Mouse (Mus musculus): ENCODE results near the gene Elmo1.

Elmo1 gene

DNA sequence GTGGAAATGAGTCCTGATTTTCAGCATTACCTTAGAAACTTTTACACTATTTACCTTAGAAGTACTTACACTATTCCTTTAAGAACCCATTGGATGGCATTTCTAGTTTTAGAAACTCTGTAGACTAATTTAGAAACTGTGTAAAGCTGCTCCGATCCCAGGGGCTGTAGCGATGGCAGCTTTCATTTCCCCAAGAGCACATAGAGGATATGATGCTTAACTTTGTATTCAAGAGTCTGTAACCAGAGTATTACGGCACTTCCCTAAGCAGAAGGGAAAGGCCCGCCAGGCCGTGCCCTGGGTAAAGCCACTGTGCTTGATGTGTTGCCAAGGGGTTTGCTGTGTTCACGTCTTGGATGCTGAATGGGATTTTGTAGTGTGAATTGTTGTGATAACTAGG is 222.9 kb downstream of the Elmo1 start:
- DNase-seq (ENCODE audit: low spot score in 2 of 2), result no peak

DNA sequence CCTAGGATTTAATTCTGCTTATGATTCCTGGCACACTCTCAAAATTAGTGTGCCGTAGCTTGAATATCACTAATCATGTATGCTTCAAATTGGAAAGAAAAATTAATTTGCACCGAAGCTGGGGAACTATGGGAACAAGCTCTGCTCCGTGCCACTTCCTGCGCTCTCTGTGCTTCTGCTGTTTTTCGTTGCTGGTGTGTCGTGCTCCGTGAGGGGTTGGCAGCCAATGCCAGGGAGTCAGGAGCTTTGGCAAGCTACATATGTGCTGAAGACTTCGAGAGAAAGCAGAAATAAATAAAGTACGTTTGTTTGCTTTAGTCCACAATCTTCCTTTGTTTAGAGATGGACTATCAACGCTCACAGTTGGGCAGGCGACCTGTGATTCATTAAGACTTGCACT is 225.7 kb downstream of the Elmo1 start:
- DNase-seq (ENCODE audit: low spot score in 2 of 2), result no peak

DNA sequence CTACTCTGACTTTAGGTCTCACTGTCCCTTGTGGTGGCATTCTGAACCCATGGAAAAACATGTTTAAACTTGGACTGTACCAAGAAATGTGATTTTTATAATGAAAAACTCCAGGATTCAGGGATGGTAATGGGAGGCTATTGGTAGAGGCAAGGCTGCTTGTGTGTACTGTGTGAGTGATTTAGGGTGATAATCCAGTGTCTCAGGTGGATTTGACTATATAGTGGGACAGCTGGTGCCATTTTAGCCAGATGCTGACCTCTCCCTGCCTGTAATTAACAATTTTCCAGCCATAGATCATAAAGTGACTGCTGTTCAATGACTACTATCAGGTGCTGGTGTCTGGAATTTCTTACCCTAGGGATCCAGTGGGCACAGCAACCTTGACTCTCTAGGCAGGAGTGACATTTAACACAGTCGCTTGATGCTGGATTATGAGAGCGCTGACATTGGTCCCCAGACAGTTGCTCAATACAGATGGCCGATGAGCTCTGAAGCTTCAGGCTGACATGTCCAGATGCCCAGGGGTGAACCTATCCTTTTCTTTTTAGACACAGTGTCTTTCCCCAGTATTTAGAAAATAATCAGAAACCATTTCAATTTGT is 228.3 kb downstream of the Elmo1 start:
- no peak for DNase-seq (ENCODE audit: low spot score in 2 of 2)

DNA sequence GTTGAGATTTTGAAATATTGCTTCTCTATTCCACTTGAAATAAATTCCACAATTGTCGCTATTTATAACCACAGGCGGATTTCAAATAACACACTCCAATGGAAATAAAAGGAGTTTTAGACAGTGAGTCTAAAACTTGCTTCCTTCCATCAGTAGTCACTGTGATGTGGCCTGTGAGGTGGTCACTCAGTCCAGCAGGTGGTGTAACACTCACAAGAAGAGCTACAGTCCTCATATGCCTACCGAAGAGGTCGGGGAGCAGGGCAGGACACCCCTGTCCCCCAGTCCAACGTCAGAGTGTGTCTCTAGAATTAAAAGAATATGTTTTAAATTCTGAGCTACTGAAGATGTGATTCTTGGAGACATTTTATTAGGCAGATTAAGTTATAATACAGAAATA is 229.8 kb downstream of the Elmo1 start:
- DNase-seq (ENCODE audit: low spot score in 2 of 2), result no peak

DNA sequence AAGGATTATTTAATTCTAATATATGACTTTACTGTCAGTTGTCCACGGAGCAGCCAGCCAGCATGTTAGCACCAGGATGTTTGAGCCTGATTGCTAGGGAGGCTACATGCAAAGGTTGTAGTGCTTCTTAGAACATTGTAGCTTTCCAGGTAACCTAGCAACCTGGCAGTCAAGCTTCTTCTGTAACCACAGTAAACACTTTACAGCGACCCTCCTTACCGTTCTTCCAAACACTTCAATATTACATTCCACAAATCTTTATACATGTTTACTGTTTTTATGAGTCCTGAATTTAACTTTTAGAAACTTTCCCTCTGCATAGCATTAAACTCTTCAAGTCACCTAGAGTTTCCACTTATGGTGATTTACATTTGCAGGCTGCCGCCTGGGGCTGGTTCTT is 233.1 kb downstream of the Elmo1 start:
- no peak for DNase-seq (ENCODE audit: low spot score in 2 of 2)

DNA sequence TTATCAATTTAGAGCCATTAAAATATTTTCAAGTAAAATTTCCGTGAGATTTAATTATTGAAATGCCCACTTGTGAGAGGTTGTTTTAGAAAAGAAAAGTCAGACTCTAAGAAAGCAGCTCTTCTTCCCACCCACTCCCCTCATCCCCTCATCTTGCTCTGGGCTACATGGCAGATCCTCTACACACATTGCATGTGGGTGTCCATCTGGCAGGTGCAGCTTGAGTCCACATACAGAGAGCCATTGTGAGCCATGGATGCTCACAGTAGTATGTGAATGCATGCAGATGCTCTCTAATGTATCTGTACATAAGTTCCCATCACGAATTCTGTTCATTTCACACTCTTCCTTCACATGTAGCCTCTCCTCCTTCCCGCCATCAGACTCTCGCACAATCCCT is 236.7 kb downstream of the Elmo1 start:
- no peak for DNase-seq (ENCODE audit: low spot score in 2 of 2)

DNA sequence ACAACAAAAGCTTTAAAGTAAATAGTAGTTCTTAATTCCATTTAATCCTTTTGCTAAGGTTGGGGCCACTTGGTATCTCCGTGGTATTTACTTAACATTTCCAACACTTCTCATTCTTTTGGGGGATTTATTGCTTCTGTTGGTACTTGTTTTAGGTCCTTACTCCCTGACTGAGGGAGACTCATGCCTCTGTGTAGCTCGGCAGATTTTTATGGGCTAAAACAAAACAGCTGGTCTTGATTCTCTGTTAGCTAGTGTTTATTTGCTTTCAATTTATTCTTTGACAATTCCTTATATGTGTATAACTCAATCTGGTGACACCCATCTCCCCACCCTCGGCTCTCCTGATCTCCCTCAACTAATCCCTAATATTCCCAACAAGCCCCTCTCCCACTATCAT is 237.6 kb downstream of the Elmo1 start:
- DNase-seq (ENCODE audit: low spot score in 2 of 2), result no peak

DNA sequence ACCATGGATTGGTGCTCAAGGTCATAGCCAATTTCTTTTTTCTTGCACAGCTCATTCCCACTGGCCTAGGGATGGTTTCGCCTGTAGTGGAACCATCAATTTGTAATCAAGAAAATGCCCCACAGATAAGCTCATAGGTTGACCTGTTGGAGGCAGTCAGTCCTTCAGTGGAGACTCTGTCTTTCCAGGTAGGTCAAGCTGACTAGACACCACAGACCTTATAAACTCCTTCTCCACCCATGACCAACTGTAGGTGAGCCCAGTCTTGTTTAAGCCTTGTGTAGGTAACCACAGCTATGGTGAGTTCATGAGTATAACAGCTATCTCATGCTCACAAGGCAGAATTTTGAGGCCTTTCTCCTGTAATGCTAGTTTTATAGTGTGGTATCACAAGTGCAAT is 238.3 kb downstream of the Elmo1 start:
- no peak for DNase-seq (ENCODE audit: low spot score in 2 of 2)

DNA sequence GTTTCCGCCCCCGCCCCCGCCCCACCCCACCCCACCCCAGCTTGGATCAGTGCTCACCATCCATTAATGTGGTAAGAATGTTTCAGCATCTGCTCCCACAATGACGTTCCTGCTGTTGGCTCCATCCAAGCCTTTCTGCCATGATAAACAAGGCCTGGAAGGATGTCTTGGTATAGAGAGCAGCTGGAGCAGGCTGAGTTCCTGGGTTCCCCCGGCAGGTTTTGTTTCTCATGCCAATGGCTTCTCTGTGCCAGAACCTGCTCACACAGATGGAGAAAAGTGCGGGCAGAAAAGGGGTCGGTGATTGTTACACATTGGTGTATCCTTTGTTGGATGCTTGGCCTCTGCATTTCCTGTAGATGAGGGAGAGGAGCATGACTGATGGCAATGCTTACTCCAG is 240.6 kb downstream of the Elmo1 start:
- DNase-seq (ENCODE audit: low spot score in 2 of 2), result no peak

DNA sequence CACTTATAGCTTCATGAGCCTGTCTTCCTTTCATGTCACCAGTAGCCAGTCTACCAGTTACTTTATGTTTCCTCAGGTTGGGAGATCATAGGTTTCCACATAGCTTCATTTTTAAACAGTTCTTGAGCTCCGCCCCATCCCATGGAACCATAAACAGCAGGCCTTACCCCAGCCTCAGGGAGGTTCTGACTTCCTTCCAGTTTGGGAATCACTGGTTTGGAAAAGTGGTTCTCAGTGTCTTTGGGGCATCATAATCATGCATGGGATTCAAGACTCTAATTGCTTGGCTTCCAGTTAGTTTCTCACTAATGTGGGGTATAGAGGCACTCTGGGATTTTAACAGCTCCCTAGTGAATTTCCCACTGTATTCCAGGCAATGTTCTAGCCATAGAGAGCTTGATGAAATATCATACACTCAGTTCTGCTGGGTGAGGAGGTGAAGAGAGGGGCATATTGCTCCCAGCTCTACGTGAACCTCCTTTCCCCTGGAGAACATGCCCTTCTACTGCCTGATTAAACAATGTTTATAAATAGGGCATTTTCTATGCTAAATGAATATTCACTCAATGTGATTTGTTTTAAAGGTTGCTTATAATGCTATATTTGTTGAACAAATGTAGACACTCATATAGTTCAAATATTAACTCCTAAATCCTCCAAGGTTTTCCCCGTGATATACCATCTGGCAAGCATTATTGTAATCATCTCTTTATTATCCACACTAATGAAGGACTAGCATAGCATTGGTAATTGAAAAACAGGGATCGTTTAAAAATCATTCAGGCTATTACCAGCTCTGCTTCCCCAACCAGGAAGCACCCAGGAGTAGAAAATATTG is 244.9 kb downstream of the Elmo1 start:
- no peak for DNase-seq (ENCODE audit: low spot score in 2 of 2)

DNA sequence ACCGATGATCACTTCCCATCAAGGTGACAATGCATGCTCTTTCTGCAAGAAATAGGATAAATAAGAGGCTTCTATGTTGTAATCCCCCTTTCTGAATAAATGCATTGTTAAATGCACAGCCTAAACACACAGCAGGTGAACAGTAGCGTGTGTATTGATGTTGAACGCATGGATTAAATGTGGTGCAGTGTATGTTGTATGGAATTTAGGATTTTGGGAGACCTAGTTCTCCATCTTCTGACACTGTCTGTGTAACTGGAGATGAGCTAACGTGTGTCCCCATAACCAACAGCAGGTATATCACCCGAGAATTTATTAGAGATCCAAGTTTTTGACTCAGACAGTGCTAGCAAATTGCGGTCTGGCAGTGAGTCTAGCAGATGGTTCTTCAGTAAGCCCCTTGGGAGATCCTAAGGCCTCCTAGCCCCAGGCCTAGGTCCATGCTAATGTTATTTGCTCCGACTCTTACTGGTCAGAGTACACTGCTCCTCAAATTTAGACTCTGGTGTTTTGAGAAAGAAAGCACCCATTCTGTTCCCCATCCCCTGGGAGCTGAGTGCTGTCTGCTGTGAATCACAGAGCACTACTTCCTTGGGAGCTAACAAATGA is 245.6 kb downstream of the Elmo1 start:
- no peak for DNase-seq (ENCODE audit: low spot score in 2 of 2)

DNA sequence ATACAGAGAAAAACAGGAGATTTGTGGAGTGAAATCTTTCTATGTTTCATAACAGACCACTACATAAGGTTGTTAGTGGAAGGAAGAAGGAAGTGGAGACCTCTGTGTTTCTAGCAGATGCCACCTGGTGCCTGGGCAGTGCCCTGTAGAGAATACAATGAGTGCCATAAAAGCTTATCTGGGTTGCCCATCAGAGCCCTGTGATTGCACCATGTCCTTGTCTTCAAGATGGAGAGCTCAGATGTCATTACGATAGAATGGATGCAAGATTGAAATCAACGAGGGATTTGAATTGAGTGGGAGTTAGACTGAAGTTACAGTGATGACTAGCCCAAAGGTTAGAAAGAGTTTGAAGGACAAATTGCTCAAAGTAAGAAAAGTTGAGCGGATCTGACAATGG is 252.5 kb downstream of the Elmo1 start:
- DNase-seq (ENCODE audit: low spot score in 2 of 2), result no peak

DNA sequence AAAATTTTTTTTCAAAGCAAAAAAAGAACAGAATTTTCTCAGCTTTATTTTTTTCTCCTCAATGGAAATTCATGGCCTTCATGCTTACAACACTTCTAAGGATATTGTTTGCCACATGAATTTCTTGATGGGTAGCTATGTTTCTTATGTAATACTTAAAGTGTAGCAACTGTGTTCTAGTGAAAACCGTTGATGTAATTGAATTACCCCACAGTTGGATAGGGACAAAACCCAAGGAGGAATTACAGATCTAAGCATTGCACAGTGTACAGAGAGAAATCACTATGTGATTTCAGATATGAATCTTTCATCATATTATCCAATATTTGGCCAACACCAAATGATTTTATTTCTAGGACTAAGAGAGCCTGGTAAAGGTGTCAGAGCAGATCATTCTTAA is 259.4 kb downstream of the Elmo1 start:
- DNase-seq (ENCODE audit: low spot score in 2 of 2), result no peak

DNA sequence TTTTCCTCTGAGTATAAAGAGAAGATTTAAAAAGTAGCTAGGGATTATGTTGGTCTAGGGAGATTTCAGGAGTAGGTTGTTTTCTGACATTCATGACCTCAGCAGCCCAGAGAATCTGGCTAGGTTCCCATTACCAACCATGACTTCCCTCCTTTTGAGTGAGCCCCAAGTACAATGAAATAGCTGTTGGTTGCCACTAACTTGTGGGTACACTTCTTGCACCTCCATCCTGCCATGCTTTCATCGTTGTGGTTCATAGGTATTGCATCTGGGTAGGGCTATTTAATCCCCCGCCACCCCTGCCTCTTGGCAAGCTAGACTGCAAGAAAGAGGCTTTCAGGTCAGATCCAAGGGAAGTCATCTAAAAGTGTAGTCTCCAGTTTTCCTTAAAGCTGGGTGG is 262.2 kb downstream of the Elmo1 start:
- DNase-seq (ENCODE audit: low spot score in 2 of 2), result no peak

DNA sequence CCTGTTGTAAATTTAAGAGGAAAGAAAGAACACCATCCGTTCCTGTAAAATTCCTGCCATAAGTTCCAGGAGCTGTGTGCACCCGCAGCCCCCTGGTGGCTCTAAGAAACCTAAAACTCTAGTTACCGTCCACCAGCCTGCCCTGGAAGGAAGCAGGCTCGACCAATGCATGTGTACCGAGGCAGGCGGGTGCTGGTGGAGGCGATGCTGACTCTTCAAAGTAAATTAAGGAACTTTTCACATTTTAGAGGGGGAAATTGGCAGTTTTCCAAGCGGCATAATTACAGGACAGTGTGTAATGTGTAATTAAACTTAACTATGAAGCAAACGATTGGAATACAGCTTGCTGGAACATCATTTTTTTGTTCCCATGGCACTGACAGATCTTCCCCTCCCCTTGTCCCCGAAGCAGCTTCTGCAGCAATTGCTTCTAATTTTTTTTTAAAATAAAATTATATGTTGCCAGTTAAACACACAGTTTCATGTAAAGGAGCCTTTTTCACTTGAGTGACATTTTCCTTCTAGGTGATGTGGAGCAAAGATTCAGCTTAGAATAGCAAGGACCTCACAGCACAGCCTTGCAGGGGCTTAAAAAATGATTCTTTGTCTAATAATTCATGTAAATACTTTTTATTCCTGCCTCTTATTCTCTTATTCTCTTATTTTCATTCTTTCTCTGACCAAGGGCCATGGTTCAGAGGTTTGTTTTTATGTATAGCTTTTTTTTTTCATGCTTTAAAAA is 263.6 kb downstream of the Elmo1 start:
- DNase-seq (ENCODE audit: low spot score in 2 of 2), result peak; percentile 21

DNA sequence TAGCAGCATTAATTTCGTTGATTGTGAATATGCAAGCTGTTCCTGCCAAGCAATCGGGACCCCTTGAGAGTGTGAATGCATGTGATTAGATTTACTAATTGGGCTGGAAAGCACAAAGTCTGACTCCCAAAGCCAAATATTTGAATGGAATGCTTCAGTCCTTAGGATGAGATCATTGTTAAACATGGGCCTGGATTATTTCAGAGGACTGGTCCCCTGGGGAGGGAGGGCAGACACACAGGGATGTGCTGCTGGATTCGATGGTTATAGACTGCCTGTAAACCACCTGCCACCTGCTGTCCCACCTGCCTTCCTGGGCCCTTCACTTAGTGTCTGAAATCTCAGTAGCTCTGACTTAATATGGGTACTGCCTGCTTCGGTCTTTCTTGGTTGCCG is 264.2 kb downstream of the Elmo1 start:
- no peak for DNase-seq (ENCODE audit: low spot score in 2 of 2)

DNA sequence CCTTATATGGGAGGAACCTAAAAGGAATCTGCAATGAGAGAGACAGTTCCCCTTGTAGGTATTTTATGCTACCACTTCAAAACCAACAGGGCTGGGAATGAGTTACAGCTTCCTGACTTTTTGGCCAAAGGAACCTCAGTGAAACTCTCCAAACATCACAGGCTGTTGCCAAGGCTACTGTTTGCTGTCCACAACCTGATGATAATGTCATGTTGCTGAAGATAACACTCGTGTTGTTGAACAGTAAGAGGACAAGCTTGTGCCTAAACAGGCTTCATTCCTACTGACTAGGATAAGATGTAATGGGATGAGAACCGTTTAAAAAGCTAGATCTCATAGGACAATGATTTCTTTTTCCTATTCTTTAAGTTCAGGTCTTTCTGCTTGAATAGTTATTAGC is 272.1 kb downstream of the Elmo1 start:
- DNase-seq (ENCODE audit: low spot score in 2 of 2), result no peak

DNA sequence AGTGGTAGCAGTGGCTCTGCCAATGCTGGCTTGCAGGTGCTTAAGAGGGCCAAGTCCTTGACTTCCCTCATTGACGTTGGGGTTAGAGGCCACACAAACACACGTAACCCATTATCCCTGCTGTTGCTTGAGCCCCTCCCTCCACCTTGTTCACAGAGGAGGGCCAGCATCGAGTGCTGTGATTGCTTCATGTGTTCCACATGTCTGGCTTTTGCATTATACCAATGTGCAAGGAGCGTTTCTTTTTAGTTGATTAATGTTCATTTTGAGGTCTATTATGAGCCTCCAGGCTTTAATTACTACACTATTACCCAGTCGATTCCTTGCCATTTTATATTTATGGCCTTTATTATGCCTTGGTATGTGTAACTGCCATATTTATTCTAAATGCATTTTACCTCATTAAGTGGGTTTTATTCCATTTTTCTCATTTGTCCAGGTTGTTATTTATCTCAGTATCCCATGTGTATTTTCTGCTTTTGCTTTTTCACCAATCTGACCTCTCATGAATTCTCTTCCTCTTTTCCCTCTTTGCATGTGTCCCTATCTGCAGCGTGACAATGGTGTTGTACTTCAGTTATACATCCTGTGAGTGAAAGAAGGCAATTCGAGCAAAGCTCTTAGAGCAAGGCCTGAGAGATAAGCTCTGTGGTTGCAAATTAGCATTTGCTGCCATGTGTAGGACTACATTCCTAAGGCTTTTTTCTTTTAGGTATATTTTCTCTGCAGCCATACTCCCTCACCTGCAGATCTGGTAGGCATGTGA is 275.6 kb downstream of the Elmo1 start:
- DNase-seq (ENCODE audit: low spot score in 2 of 2), result no peak

DNA sequence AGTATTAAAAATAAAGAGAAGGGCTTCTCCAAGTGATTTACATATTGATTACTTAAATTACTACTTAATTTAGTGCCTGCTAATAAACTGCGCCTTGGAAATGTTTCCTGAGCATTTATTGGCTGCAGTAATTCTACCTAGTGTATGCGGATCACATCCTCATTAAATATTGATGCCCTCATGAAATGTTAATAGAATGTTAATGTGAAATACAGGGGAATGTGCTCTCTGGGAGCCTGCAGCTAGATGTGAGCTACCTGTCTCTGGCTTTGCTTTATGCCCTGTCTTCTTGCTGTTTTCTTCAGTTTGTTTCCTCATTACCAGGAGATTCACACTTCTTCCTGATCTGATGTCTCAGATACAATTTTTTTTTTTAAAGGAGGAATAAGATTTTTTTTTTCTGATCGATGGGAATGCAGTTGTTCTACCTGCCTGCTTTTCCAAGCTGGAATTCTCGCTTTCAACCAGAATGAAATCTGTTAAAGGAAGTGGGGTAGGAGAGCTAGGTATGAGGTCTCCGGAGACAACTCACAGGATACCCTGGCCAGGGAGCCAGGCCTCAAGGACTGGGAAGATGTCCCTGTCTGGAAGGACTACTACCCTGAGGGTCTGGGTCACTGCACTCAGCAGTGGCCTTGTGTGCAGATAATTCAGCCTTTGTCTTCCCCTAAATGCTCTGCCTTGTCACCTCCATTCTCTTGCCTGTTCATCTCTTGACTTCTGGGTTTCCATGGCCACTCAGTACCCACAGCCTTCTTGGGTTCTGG is 279.8 kb downstream of the Elmo1 start:
- no peak for DNase-seq (ENCODE audit: low spot score in 2 of 2)

DNA sequence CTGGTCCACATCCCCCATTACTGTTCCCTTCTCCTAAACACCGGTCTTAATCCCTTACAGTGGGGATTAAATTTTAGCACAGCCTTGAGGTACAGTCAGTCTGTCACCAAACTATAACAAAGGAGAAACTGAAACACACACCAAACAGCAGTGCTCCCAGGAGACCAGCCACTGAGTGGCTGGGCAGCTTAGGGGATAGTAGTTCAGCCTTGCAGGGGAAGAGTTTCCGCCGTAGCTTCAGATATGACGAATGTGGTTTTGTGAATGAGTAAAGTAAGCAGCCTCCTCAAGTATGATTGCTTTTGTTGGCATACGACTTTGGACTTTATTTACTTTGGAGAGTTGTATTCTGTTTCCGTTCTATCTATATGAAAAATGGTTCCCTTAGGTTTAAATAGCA is 281.1 kb downstream of the Elmo1 start:
- DNase-seq (ENCODE audit: low spot score in 2 of 2), result no peak

DNA sequence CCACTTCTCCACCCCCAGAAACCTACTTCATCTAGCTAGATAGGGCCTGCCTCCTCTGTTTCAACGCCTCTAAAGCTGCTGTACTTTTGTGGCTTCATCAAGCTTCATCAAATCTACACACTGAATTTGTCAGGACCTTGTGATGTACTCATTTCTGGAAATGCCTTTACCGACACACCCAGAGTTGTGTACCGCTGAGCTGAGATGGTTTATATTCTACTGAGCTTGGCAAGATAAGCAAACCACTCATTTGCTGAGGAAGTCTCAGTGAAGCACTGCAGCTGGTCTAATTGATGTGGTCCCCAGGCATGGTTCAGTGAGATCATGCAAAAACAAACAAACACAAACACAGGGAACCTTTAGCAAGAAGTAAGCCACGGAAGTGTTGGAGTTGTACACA is 281.9 kb downstream of the Elmo1 start:
- DNase-seq (ENCODE audit: low spot score in 2 of 2), result no peak
